Mouse (Mus musculus) monocyte, adult 59 days (primary cell): ENCODE data around the gene Olfr1132. TPM values are rescaled to one million over a fixed set of nuclear protein-coding genes. Genes with fewer than 3 reads are reported as not detected.

Source experiments
- total RNA-seq, 2 experiments: library from RNA; stranded (reverse); gene quantifications; one replicate each; pipeline ENCODE4 v1.2.4; 2023

The Olfr1132 gene
- total RNA-seq = not detected

DNA sequence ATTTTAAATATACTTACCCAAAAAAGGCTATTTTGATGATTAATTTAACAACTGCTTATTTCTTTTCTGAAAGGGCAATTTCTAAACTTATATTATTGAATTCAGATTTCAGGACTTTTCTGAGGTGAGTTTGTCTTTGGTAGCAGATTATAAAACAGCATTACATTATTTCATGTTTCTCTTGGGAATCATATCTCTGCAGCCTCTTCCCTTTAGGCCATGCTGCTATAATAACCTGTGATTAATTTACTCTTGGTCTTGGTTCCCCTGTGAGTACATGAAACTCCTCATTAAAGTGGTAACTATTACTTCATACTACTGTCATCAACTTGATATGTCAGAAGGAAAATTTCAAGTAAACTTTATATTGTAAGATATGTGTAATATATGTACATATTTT lies at the start of gene Olfr1132:
Gene Olfr1132, minus strand, starts transcription at position 101 of the 400 bp plus-strand sequence.

DNA sequence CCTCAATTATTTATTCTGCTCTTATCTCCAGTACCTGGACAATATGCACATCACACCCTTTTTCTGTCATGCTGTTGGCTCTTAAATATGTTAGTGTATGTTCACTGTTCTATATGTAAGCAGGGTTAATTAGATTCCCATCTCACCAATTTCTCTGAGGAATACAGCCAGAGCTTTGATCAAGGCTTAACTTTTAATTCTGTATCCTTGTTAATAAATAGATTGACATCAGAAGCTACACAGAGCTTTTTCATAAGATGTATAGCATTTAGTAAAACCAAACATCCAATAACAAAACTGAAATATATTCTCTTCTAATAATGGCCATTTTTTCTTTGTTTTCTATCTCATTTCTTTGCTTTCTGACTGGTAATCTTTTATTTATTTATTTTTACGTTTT lies 36.2 kb upstream of the Olfr1132 start, which contains the start of gene Olfr1135:
Gene Olfr1135, minus strand, starts transcription at position 101 of the 400 bp plus-strand sequence.

DNA sequence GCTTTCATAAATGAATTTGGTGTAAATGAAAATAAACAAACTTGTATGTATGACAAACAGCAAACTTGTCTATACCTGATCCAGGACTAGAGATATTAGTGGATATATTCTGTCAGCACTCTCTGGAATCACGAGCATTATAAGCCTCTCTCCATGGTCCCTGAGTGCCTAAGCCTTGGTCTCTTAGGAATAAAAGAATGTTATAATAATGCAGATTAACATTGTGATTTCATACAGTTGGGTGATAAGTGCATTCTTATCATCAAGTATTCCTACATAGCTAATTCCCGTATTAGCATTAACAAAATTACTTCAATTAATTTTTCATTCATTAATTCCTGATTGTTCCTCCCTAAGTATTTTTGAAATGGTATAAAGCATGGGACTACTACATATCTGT lies 21.0 kb upstream of the Olfr1132 start, which contains the start of gene Olfr1134:
Gene Olfr1134, minus strand, starts transcription at position 101 of the 400 bp plus-strand sequence.

DNA sequence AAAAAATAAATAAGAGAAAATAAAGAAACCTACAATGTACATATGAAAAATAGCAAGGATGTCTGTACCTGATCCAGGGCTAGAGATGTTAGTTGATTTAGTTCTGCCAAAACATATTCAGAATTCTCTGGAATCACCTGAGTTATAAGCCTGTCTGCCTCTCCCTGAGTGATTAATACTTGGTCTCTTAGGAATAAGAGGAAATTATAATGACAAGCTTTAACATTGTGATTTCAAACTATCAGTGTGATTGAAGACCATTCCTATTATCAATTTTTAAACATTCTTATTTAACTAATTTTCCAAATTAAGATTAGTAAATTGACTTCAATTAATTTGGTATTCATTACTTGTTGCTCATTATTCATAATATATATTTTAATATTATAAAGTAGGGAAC lies 9.9 kb upstream of the Olfr1132 start, which contains the start of gene Olfr1133:
Gene Olfr1133, minus strand, starts transcription at position 101 of the 400 bp plus-strand sequence.

DNA sequence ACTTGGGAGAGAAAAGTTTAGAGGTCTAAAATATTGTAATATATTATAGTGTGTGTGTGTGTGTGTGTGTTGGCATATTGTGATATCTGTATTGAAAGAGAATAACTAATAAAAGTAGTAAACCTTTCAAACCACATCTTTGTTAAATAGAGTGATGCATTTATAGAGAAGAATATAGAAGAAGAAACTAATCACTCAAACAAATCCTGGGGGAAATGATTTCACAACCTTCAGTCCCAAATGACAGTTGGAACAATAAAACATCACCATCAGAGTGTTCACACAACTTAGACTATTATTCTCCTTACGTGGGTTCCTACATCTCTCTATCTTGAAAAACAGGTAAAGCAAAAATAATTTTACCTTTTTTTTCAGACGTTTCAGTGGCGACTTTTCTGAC lies 10.5 kb downstream of the Olfr1132 start, which contains the start of gene Olfr1131:
Gene Olfr1131, plus strand, starts transcription at position 301 of the 400 bp plus-strand sequence.

DNA sequence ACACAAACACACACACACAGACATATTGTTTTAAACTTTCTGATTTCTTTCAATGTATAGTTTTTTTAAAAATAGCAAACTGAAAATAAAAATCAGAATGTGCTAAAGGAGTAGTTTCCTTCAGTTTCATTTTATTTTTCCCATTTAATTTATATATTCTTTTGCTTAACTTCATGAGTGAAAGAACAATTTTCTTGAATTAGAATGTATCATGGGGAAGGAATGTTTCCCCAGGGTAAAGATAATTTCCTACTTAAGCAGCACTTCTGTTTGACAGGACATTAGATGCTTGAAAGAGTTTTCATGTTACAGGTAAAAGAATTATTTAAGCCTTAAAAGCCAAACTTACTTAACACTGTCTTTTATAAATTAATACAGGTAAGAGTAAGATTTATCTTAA lies 31.4 kb downstream of the Olfr1132 start, which contains the start of gene Olfr1130:
Gene Olfr1130, plus strand, starts transcription at position 301 of the 400 bp plus-strand sequence.

Other genes with a start within 250 kb of the Olfr1132 start
- not detected for gene Olfr1123, start 220.9 kb downstream of the Olfr1132 start, total RNA-seq
- not detected for gene Olfr1124, start 207.3 kb downstream of the Olfr1132 start, total RNA-seq
- gene Olfr1126, start 183.6 kb downstream of the Olfr1132 start, total RNA-seq = not detected
- gene Pramel7, start 140.4 kb downstream of the Olfr1132 start, total RNA-seq = not detected
- not detected for gene Pramel6, start 131.0 kb downstream of the Olfr1132 start, total RNA-seq
- gene Olfr153, start 105.7 kb downstream of the Olfr1132 start, total RNA-seq = not detected
- not detected for gene Olfr1128, start 92.0 kb downstream of the Olfr1132 start, total RNA-seq
- not detected for gene Olfr1129, start 63.6 kb downstream of the Olfr1132 start, total RNA-seq
- not detected for gene Olfr1130, start 31.3 kb downstream of the Olfr1132 start, total RNA-seq
- gene Olfr1131, start 10.4 kb downstream of the Olfr1132 start, total RNA-seq = not detected
- not detected for gene Olfr1133, start 9.8 kb upstream of the Olfr1132 start, total RNA-seq
- not detected for gene Olfr1134, start 20.9 kb upstream of the Olfr1132 start, total RNA-seq
- gene Olfr1135, start 36.1 kb upstream of the Olfr1132 start, total RNA-seq = not detected
- gene Olfr1136, start 56.4 kb upstream of the Olfr1132 start, total RNA-seq = not detected
- not detected for gene Olfr1137, start 75.6 kb upstream of the Olfr1132 start, total RNA-seq
- gene Olfr1138, start 102.4 kb upstream of the Olfr1132 start, total RNA-seq = not detected
- gene Olfr1140, start 106.2 kb upstream of the Olfr1132 start, total RNA-seq = not detected
- gene Olfr1141, start 116.5 kb upstream of the Olfr1132 start, total RNA-seq = not detected
- not detected for gene Olfr152, start 141.9 kb upstream of the Olfr1132 start, total RNA-seq
- not detected for gene Olfr1143, start 163.1 kb upstream of the Olfr1132 start, total RNA-seq
- gene Olfr1145, start 172.3 kb upstream of the Olfr1132 start, total RNA-seq = not detected
- not detected for gene Olfr1148, start 193.0 kb upstream of the Olfr1132 start, total RNA-seq
- not detected for gene Olfr1150-ps1, start 206.5 kb upstream of the Olfr1132 start, total RNA-seq
- gene Olfr1151, start 218.3 kb upstream of the Olfr1132 start, total RNA-seq = not detected
- not detected for gene Olfr1152, start 229.0 kb upstream of the Olfr1132 start, total RNA-seq